Mouse (Mus musculus) hindbrain, embryonic 16.5 days (tissue): ENCODE measurements at regions not wholly inside any gene's neighbourhood (a gene's known extent, or its start where the extent isn't known, plus 50 kb on each side); places are given as distances from the start of the nearest gene placed in this dataset.
A peak's percentile ranks its signal among the peaks of the same experiment; 100 is the strongest.

ENCODE experiments used
- ATAC-seq: fragments of 200-750 bp; cut with Nextera tagmentation; 2 replicates; pipeline ENCODE4 v1.8.0; 2017; ENCODE audit warnings: moderate TSS enrichment, moderate library complexity
- H3K27ac ChIP-seq: fragments of 300-500 bp; sonication (generic); 2 replicates; pipeline ENCODE4 v1.5.1; 2014; ENCODE audit warnings: low read depth, mild to moderate bottlenecking, control low read depth, low read length, moderate library complexity
- H3K27me3 ChIP-seq: fragments of 300-500 bp; sonication (generic); replicated peaks from 2 replicates; pipeline ENCODE4 v1.6.1; 2014; ENCODE audit warnings: low read length; ENCODE audit not compliant: control insufficient read depth, insufficient read depth
- H3K36me3 ChIP-seq: fragments of 300-500 bp; sonication (generic); 2 replicates; pipeline ENCODE4 v1.6.1; 2014; ENCODE audit warnings: mild to moderate bottlenecking, low read length, moderate library complexity, mixed read lengths; ENCODE audit not compliant: control insufficient read depth, insufficient read depth
- H3K4me1 ChIP-seq: fragments of 300-500 bp; sonication (generic); 2 replicates; pipeline ENCODE4 v1.6.1; 2014; ENCODE audit warnings: low read depth, low read length; ENCODE audit not compliant: control insufficient read depth, insufficient read depth
- H3K4me2 ChIP-seq: fragments of 300-500 bp; sonication (generic); 2 replicates; pipeline ENCODE4 v1.6.1; 2014; ENCODE audit warnings: mild to moderate bottlenecking, low read length, control low read depth, moderate library complexity
- H3K4me3 ChIP-seq: fragments of 300-500 bp; sonication (generic); 2 replicates; pipeline ENCODE4 v1.5.1; 2014; ENCODE audit warnings: mild to moderate bottlenecking, low read length, control low read depth, moderate library complexity
- H3K9ac ChIP-seq: fragments of 300-500 bp; sonication (generic); 2 replicates; pipeline ENCODE4 v1.6.1; 2014; ENCODE audit warnings: low read depth, mild to moderate bottlenecking, control low read depth, low read length, moderate library complexity
- H3K9me3 ChIP-seq: fragments of 300-500 bp; sonication (generic); 2 replicates; pipeline ENCODE4 v1.6.1; 2014; ENCODE audit warnings: mild to moderate bottlenecking, low read length, moderate library complexity; ENCODE audit not compliant: control insufficient read depth
- WGBS: fragments of 180-500 bp; shearing (Covaris S2); extraction: QIAGEN DNeasy Blood & Tissue Kit; methylation state at CpG from one replicate; pipeline ENCODE4 v1.1.7; 2014; 5-methylcytosine and 5-hydroxymethylcytosine counted together

DNA sequence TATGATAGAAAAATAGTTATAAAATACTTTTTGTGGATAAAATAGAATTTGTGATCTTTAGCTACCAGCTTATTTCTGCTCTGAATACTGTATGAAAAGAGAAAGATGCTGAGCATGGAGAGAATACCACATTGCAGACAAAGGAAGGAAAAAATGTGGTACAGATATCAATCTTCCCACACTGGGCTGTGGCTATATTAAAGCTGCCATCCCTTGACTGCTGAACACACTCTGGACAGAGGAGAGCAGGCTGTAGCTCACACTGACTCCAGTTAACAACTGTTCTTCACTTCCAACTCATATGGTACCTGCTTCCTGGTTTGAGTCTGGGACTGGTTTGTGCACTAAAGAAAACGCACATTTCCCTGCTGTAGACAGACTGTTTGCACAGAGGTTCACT, 76.7 kb upstream of the Try4 start:
- ATAC-seq = no peak

DNA sequence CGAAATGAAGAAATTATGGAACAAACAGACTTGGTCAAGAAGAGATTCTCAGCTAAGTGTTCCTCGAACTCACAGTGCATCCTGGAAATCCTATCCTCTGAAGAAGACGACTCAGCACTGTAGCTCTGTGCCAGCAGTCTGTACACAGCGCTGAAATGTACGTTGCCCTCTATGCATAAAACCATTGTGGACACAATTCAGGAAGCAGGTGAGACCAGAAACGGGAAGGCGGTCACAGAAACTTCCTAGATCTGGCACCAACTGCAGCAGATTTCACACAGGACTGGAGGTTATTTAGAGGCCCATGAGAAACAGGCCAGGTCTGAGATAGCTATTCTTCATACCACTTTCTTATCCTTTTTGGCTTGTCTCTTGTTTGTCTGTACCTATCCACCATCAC, 83.7 kb upstream of the Try4 start:
- Histone ChIP-seq H3K27ac (no peak overlapping the region), H3K27me3 (no peaks in the 10 kb centered on the region), H3K36me3 (no peaks in the 10 kb centered on the region), H3K9ac (no peak overlapping the region), H3K4me2 (no peak overlapping the region), H3K9me3 (no peaks in the 10 kb centered on the region), H3K4me3 (no peak overlapping the region), H3K4me1 (no peaks in the 10 kb centered on the region)
- 89% methylated on average over 7 of the region's 7 CpGs for WGBS
- ATAC-seq = no peak

More for the DNA sequence above, 76.7 kb upstream of the Try4 start:
- Histone ChIP-seq H3K9me3 (no peaks in the 10 kb centered on the region), H3K4me2 (no peak overlapping the region), H3K4me3 (no peak overlapping the region), H3K4me1 (no peaks in the 10 kb centered on the region), H3K27ac (no peak overlapping the region), H3K27me3 (no peaks in the 10 kb centered on the region), H3K36me3 (no peaks in the 10 kb centered on the region), H3K9ac (no peak overlapping the region)
- 84% methylated on average over 1 of the region's 1 CpGs for WGBS

- 83% methylated on average over 4 of the region's 4 CpGs for WGBS
- Histone ChIP-seq H3K4me3 (no peak overlapping the region), H3K9me3 (no peaks in the 10 kb centered on the region), H3K36me3 (no peaks in the 10 kb centered on the region), H3K9ac (no peak overlapping the region), H3K27me3 (no peaks in the 10 kb centered on the region), H3K4me2 (no peak overlapping the region), H3K27ac (no peak overlapping the region), H3K4me1 (no peaks in the 10 kb centered on the region)
- no peak for ATAC-seq
Measured at GRCm38 (mm10) chr6:41215857-41216256, 86.2 kb upstream of the Try4 start.

DNA sequence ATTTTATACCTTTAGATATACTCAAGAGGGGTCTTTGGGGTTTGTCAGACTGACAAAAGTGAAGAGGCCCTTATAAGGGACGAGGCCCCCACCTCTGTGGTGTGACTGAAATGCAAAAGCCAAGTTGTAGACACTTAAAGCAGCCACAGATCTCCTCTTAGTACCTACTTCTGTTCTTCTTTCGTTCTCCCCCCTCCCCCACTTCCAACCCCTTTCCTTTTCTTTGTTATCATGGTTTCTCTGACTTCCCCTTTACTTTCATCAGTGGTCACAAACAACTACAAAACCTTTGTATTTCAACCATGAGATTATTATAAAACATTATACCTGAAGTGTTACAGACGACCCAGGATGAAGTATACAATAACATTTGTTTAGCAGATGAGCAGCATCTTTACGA, 96.2 kb upstream of the Try4 start:
- no peak for ATAC-seq
- Histone ChIP-seq H3K4me2 (no peak overlapping the region), H3K36me3 (no peaks in the 10 kb centered on the region), H3K4me1 (no peaks in the 10 kb centered on the region), H3K9me3 (no peaks in the 10 kb centered on the region), H3K27me3 (no peaks in the 10 kb centered on the region), H3K27ac (no peak overlapping the region), H3K9ac (no peak overlapping the region), H3K4me3 (no peak overlapping the region)
- WGBS = 76% methylated on average over 4 of the region's 4 CpGs

GRCm38 (mm10) chr6:41202882-41203281, 99.2 kb upstream of the Try4 start:
- H3K27ac ChIP-seq = no peak overlapping the region
- H3K4me3 ChIP-seq = no peak overlapping the region
- H3K4me1 ChIP-seq = no peaks in the 10 kb centered on the region
- H3K27me3 ChIP-seq = no peaks in the 10 kb centered on the region
- H3K36me3 ChIP-seq = no peaks in the 10 kb centered on the region
- H3K9ac ChIP-seq = no peak overlapping the region
- H3K9me3 ChIP-seq = no peaks in the 10 kb centered on the region
- no peak for ATAC-seq
- WGBS = 96% methylated on average over 1 of the region's 1 CpGs
- no peak overlapping the region for H3K4me2 ChIP-seq

DNA sequence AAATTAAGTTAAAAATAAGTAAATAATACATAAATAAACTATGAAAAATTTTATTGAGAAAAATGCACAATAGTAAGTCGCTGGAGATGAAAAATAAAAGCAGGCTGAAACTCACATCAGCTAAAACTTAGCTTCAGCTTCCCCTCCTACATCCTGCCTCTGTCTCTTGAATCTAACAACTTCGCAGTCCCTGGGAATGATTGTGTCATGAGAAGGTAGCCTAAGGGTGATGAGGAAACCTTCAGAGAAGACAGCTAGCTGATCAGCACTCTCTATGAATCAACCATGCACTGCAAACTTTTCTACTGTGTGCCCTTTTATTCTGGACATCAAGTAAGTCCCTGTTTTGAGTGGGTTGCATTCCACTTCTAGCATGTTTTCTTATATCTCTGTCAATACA, 99.8 kb upstream of the Try4 start:
- ATAC-seq = no peak
- 84% methylated on average over 2 of the region's 2 CpGs for WGBS
- no peaks in the 10 kb centered on the region for H3K36me3 ChIP-seq
- no peaks in the 10 kb centered on the region for H3K4me1 ChIP-seq
- H3K4me2 ChIP-seq = no peak overlapping the region
- no peak overlapping the region for H3K27ac ChIP-seq
- H3K9me3 ChIP-seq = no peaks in the 10 kb centered on the region
- no peaks in the 10 kb centered on the region for H3K27me3 ChIP-seq
- H3K4me3 ChIP-seq = no peak overlapping the region
- no peak overlapping the region for H3K9ac ChIP-seq

- Histone ChIP-seq H3K27me3 (no peaks in the 10 kb centered on the region), H3K4me3 (no peak overlapping the region), H3K4me1 (no peaks in the 10 kb centered on the region), H3K4me2 (no peak overlapping the region), H3K36me3 (no peaks in the 10 kb centered on the region), H3K9me3 (no peaks in the 10 kb centered on the region), H3K9ac (no peak overlapping the region), H3K27ac (no peak overlapping the region)
- ATAC-seq = no peak
- 40% methylated on average over 1 of the region's 1 CpGs for WGBS
Measured at GRCm38 (mm10) chr6:41194464-41194863, 107.6 kb upstream of the Try4 start.

- 100% methylated on average over 1 of the region's 1 CpGs for WGBS
- no peak overlapping the region for H3K9ac ChIP-seq
- peak; percentile 37; the same call in 1 of the 2 replicates for ATAC-seq
- H3K4me3 ChIP-seq = no peak overlapping the region
- no peak overlapping the region for H3K27ac ChIP-seq
- no peak overlapping the region for H3K4me2 ChIP-seq
- H3K9me3 ChIP-seq = no peaks in the 10 kb centered on the region
- H3K4me1 ChIP-seq = no peaks in the 10 kb centered on the region
- no peaks in the 10 kb centered on the region for H3K36me3 ChIP-seq
- no peaks in the 10 kb centered on the region for H3K27me3 ChIP-seq
Measured at GRCm38 (mm10) chr6:41191734-41192326, 110.2 kb upstream of the Try4 start.

DNA sequence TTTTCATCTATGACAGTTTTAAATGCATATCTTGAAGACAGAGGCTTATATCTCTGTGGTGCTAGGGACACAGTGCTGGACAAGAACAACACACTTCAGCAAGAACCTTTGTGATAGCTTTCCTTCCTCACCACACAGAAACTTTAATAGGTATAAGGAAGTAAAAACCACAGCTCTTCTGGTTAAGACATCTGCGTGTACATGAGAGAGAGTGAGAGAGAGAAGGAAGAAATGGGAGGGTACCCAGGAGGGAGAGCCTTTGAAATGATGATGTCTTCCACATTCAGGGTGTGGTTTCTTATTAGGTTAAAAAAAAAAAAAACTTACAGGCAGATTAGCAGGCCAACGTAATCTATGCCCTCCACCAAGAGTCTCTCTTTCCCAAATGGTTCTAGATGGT, 113.2 kb upstream of the Try4 start:
- Histone ChIP-seq H3K9ac (no peak overlapping the region), H3K27me3 (no peaks in the 10 kb centered on the region)

GRCm38 (mm10) chr6:41187966-41188365, 114.1 kb upstream of the Try4 start:
- Histone ChIP-seq H3K27ac (no peak overlapping the region), H3K36me3 (no peaks in the 10 kb centered on the region), H3K4me3 (no peak overlapping the region), H3K9ac (no peak overlapping the region), H3K9me3 (no peaks in the 10 kb centered on the region), H3K4me1 (no peaks in the 10 kb centered on the region), H3K27me3 (no peaks in the 10 kb centered on the region), H3K4me2 (no peak overlapping the region)
- no peak for ATAC-seq
- WGBS = 85% methylated on average over 1 of the region's 1 CpGs

More for the DNA sequence above, 113.2 kb upstream of the Try4 start:
- no peak for ATAC-seq
- Histone ChIP-seq H3K4me3 (no peak overlapping the region), H3K36me3 (no peaks in the 10 kb centered on the region), H3K9me3 (no peaks in the 10 kb centered on the region), H3K27ac (no peak overlapping the region), H3K4me2 (no peak overlapping the region), H3K4me1 (no peaks in the 10 kb centered on the region)
- 80% methylated on average over 2 of the region's 2 CpGs for WGBS
